Mouse (Mus musculus) liver, embryonic 14.5 days (tissue): ENCODE results near the gene Akr1c6. TPM values are rescaled to one million over a fixed set of nuclear protein-coding genes. Genes with fewer than 3 reads are reported as not detected.

Source experiments
- ATAC-seq: fragments of 200-750 bp; cut with Nextera tagmentation; 2 replicates; pipeline ENCODE4 v1.8.0; 2017; ENCODE audit warnings: moderate number of reproducible peaks, mild to moderate bottlenecking, moderate library complexity; ENCODE audit not compliant: insufficient read depth
- DNase-seq, 3 experiments: peaks; one replicate each; pipeline ENCODE4 v3.0.0-alpha.2; 2012 to 2013; ENCODE audit warnings: low read depth in 3 of 3, low spot score in 3 of 3
- H3K27ac ChIP-seq: fragments of 300-500 bp; sonication (generic); 2 replicates; pipeline ENCODE4 v1.5.1; 2014; ENCODE audit warnings: moderate library complexity, mild to moderate bottlenecking, control low read depth, inconsistent platforms
- H3K27me3 ChIP-seq: fragments of 300-500 bp; sonication (generic); 2 replicates; pipeline ENCODE4 v1.6.1; 2014; ENCODE audit warnings: mild to moderate bottlenecking, low read length, moderate library complexity; ENCODE audit not compliant: control insufficient read depth, insufficient read depth
- H3K36me3 ChIP-seq: fragments of 300-500 bp; sonication (generic); replicated peaks from 2 replicates; pipeline ENCODE4 v1.6.1; 2014; ENCODE audit warnings: low read depth; ENCODE audit not compliant: control insufficient read depth, insufficient read depth
- H3K4me1 ChIP-seq, 2 experiments: fragments of 200-500 bp in 1 of 2; fragments of 300-500 bp in 1 of 2; sonication (generic) in 1 of 2; replicated peaks; 2 replicates each; pipeline ENCODE4 v1.6.1; 2012 to 2014; ENCODE audit warnings: antibody characterized with exemption in 1 of 2, inconsistent platforms in 1 of 2, low read length in 1 of 2; ENCODE audit not compliant: control insufficient read depth in 2 of 2, insufficient read depth in 2 of 2
- H3K4me2 ChIP-seq: fragments of 300-500 bp; sonication (generic); 2 replicates; pipeline ENCODE4 v1.6.1; 2014; ENCODE audit warnings: low read depth, mild to moderate bottlenecking, control low read depth, moderate library complexity
- H3K4me3 ChIP-seq, 2 experiments: fragments of 200-500 bp in 1 of 2; fragments of 300-500 bp in 1 of 2; sonication (generic) in 1 of 2; 2 replicates each; pipeline ENCODE4 v1.5.1; 2012 to 2014; ENCODE audit warnings: low read depth in 2 of 2, low read length in 2 of 2, mild to moderate bottlenecking in 2 of 2, control low read depth in 1 of 2, inconsistent platforms in 1 of 2, moderate library complexity in 1 of 2; ENCODE audit not compliant: insufficient read depth in 1 of 2
- H3K9ac ChIP-seq: fragments of 300-500 bp; sonication (generic); replicated peaks from 2 replicates; pipeline ENCODE4 v1.6.1; 2014; ENCODE audit warnings: mild to moderate bottlenecking, control low read depth, moderate library complexity
- H3K9me3 ChIP-seq: fragments of 300-500 bp; sonication (generic); 2 replicates; pipeline ENCODE4 v1.6.1; 2016; ENCODE audit warnings: low read length, mixed read lengths; ENCODE audit not compliant: control insufficient read depth
- CTCF ChIP-seq: IDR thresholded peaks from 2 replicates; pipeline ENCODE4 v1.5.1; 2016; ENCODE audit warnings: antibody characterized with exemption, low read depth, control low read depth
- EP300 ChIP-seq: IDR thresholded peaks from 2 replicates; pipeline ENCODE4 v1.6.1; 2016; ENCODE audit warnings: antibody characterized with exemption, low read depth
- WGBS: fragments of 180-500 bp; shearing (Covaris S2); extraction: QIAGEN DNeasy Blood & Tissue Kit; methylation state at CpG from one replicate; pipeline ENCODE4 v1.1.7; 2014; ENCODE audit not compliant: insufficient replicate concordance; 5-methylcytosine and 5-hydroxymethylcytosine counted together
- polyA plus RNA-seq, 2 experiments: library from polyadenylated mRNA; depleted of rRNA in 1 of 2; stranded (reverse) in 1 of 2; unstranded in 1 of 2; fragments of >200 nt; fragmentation: Nextera tagmentation in 1 of 2; extraction: Ambion mirVana in 1 of 2; gene quantifications; 2 replicates each; pipeline versions ENCODE4 v1.2.1 to v1.2.3; 2012 to 2014

The Akr1c6 gene
- polyA plus RNA-seq, 2 experiments: 0.75 to 1.5 TPM

DNA sequence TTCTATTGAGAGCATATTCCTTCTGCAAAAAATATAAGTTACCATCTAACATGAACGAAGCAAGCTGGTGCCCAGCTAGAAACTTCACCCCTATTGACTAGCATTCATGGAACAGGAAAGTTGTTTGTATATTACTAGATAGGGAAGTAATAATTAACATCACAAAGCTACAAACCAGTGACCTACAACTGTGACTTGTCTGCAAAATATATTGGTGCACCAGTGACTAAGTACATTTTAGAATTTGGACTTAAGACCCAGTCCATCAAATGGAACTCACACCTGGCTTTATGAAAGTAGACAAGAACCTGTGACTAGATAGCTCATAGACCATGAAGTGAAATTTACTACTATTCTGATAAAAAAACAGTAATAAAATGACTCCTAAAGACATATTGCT is 3.0 kb upstream of the Akr1c6 start:
- TF ChIP-seq EP300 (no peak), CTCF (no peak)
- WGBS: 28% methylated on average over 1 of the region's 1 CpGs
- no peak overlapping the region for H3K27ac ChIP-seq
- DNase-seq: no peak
- no peaks in the 10 kb centered on the region for H3K9me3 ChIP-seq
- H3K4me1 ChIP-seq: no peaks in the 10 kb centered on the region
- no peaks in the 10 kb centered on the region for H3K27me3 ChIP-seq
- H3K36me3 ChIP-seq: no peaks in the 10 kb centered on the region
- no peak overlapping the region for H3K4me3 ChIP-seq
- no peak overlapping the region for H3K4me2 ChIP-seq
- no peak overlapping the region for H3K9ac ChIP-seq
- no peak for ATAC-seq

GRCm38 (mm10) chr13:4465641-4466040 is 31.5 kb downstream of the Akr1c6 start:
- TF ChIP-seq EP300 (no peak), CTCF (no peak)
- H3K27me3 ChIP-seq: no peaks in the 10 kb centered on the region
- no peak for ATAC-seq
- no peaks in the 10 kb centered on the region for H3K4me1 ChIP-seq
- no peak overlapping the region for H3K4me2 ChIP-seq
- H3K9ac ChIP-seq: no peak overlapping the region
- H3K9me3 ChIP-seq: no peaks in the 10 kb centered on the region
- no peak overlapping the region for H3K4me3 ChIP-seq
- no peak for DNase-seq
- 62% methylated on average over 2 of the region's 2 CpGs for WGBS
- H3K27ac ChIP-seq: no peak overlapping the region
- H3K36me3 ChIP-seq: no peaks in the 10 kb centered on the region

DNA sequence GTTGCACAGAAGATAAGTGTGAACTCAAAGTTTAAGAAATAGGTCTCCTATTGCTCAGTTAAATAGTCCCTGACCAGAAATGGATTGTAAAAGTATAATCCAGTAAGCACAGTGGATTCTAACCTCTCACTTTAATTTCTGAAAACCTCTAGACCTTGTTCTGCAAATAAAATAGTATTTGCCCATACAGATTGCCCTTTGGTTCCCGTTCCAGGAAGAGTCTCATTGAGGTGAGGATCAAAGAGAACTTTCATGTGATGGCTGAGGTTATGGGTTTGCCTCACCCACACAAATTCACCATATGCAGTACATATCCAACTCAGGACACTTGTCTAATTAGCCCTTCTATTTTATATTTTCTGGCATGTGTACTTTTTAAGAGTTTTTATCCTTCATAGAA is 33.8 kb downstream of the Akr1c6 start:
- H3K4me1 ChIP-seq: no peaks in the 10 kb centered on the region
- no peak for TF ChIP-seq CTCF
- no peak overlapping the region for H3K9ac ChIP-seq
- DNase-seq (no peak), ATAC-seq (no peak)
- no peaks in the 10 kb centered on the region for H3K36me3 ChIP-seq
- WGBS: 45% methylated on average over 1 of the region's 1 CpGs
- H3K4me3 ChIP-seq: no peak overlapping the region
- H3K9me3 ChIP-seq: no peaks in the 10 kb centered on the region
- H3K4me2 ChIP-seq: no peak overlapping the region
- H3K27me3 ChIP-seq: no peaks in the 10 kb centered on the region
- H3K27ac ChIP-seq: no peak overlapping the region

Other genes with a start within 250 kb of the Akr1c6 start
- 10.8 and 17.9 TPM in 2 replicates for gene Akr1c13, start 243.2 kb upstream of the Akr1c6 start, polyA plus RNA-seq (2012; rRNA removed)
- gene Akr1c13, start 243.2 kb upstream of the Akr1c6 start, polyA plus RNA-seq (2014; fragmentation: Nextera tagmentation; extraction: Ambion mirVana): 36.6 and 37.4 TPM in 2 replicates
- 8.1 and 14.1 TPM in 2 replicates for gene Akr1c19, start 205.6 kb upstream of the Akr1c6 start, polyA plus RNA-seq (2012; rRNA removed)
- gene Akr1c19, start 205.6 kb upstream of the Akr1c6 start, polyA plus RNA-seq (2014; fragmentation: Nextera tagmentation; extraction: Ambion mirVana): 40.7 and 41.1 TPM in 2 replicates
- 3.9 and 7.1 TPM in 2 replicates for gene Akr1c12, start 154.9 kb upstream of the Akr1c6 start, polyA plus RNA-seq (2012; rRNA removed)
- 13.8 and 15.1 TPM in 2 replicates for gene Akr1c12, start 154.9 kb upstream of the Akr1c6 start, polyA plus RNA-seq (2014; fragmentation: Nextera tagmentation; extraction: Ambion mirVana)
- gene Akr1c20, start 89.0 kb downstream of the Akr1c6 start, polyA plus RNA-seq (2012; rRNA removed): 0.10 TPM in 1 of 2 replicates, not detected in the other
- 0.09 and 0.10 TPM in 2 replicates for gene Akr1c20, start 89.0 kb downstream of the Akr1c6 start, polyA plus RNA-seq (2014; fragmentation: Nextera tagmentation; extraction: Ambion mirVana)
- gene Akr1c21, start 139.8 kb downstream of the Akr1c6 start, polyA plus RNA-seq (2012; rRNA removed): not detected in 2 replicates
- not detected in 2 replicates for gene Akr1c21, start 139.8 kb downstream of the Akr1c6 start, polyA plus RNA-seq (2014; fragmentation: Nextera tagmentation; extraction: Ambion mirVana)
- gene Akr1e1, start 174.9 kb downstream of the Akr1c6 start, polyA plus RNA-seq (2012; rRNA removed): 4.3 and 7.9 TPM in 2 replicates
- gene Akr1e1, start 174.9 kb downstream of the Akr1c6 start, polyA plus RNA-seq (2014; fragmentation: Nextera tagmentation; extraction: Ambion mirVana): 16.6 and 21.6 TPM in 2 replicates